In genomic region chr19:55951397-55951796, GRCm38 (mm10) we compare ENCODE assay signal across 10 mouse cellular contexts.
DNase-seq lines count a peak whose midpoint lies in the region; ATAC-seq and TF ChIP-seq lines count a peak whose summit lies in the region.
"Had no signal": no experiment of that assay in that cellular context is flagged by ENCODE, and none has a peak within 500 bp of the region (broad histone marks: within the 10 kb centered on the region; RNA-seq: fewer than 3 reads in every experiment).

No protein-coding gene starts in this region.

- no peak overlapping the region for H3K9ac ChIP-seq in forebrain, postnatal 0 days
- H3K9ac ChIP-seq in forebrain, embryonic 12.5 days = no peak overlapping the region

- H3K4me3 ChIP-seq in forebrain, postnatal 0 days (ENCODE audit: low read depth, low read length) = no peak overlapping the region
- no peak overlapping the region for H3K4me3 ChIP-seq in forebrain, embryonic 12.5 days (replicated peaks)
- H3K4me3 ChIP-seq: myocyte had no signal

- DNase-seq in forebrain, postnatal 0 days = peak; percentile 31
- peak; percentile 34 for DNase-seq in ovary, postnatal 36 days (ENCODE audit: low spot score)
- no peak for DNase-seq in ovary, postnatal 14 days (ENCODE audit: low spot score)
- DNase-seq in heart, adult 8-10 months (ENCODE audit: low spot score) = peak; percentile 58
- peak; percentile 30 to 86 for DNase-seq in lung, postnatal 4 days
- no peak for DNase-seq in right cerebral cortex, postnatal 25 days
- no peak for DNase-seq in embryo, embryonic 11 days
- DNase-seq: thymus, postnatal 4 days had no signal

- H3K4me2 ChIP-seq in forebrain, postnatal 0 days (ENCODE audit: low read depth) = no peak overlapping the region
- no peak overlapping the region for H3K4me2 ChIP-seq in forebrain, embryonic 12.5 days

- no peaks in the 10 kb centered on the region for H3K4me1 ChIP-seq in forebrain, postnatal 0 days (ENCODE audit: insufficient read depth)
- H3K4me1 ChIP-seq in forebrain, embryonic 12.5 days = peaks cover 22% of the 10 kb centered on the region

- no peak for TF ChIP-seq CTCF in forebrain, postnatal 0 days (IDR thresholded peaks at IDR 0.05; ENCODE audit: low read depth)

- ATAC-seq in forebrain, postnatal 0 days = no peak
- no peak for ATAC-seq in forebrain, embryonic 12.5 days (ENCODE audit: low FRiP score)

- H3K36me3 ChIP-seq in forebrain, postnatal 0 days (ENCODE audit: insufficient read depth) = no peaks in the 10 kb centered on the region
- H3K36me3 ChIP-seq in forebrain, embryonic 12.5 days (replicated peaks) = no peaks in the 10 kb centered on the region

- no peaks in the 10 kb centered on the region for H3K9me3 ChIP-seq in forebrain, postnatal 0 days (ENCODE audit: low read length)
- H3K9me3 ChIP-seq in forebrain, embryonic 12.5 days = no peaks in the 10 kb centered on the region

- no peaks in the 10 kb centered on the region for H3K27me3 ChIP-seq in forebrain, postnatal 0 days (ENCODE audit: insufficient read depth, low read length)
- peaks cover 9% of the 10 kb centered on the region for H3K27me3 ChIP-seq in forebrain, embryonic 12.5 days

- no peak overlapping the region for H3K27ac ChIP-seq in forebrain, postnatal 0 days (ENCODE audit: low read depth, low read length)
- no peak overlapping the region for H3K27ac ChIP-seq in forebrain, embryonic 12.5 days

- WGBS in forebrain, postnatal 0 days = 45% methylated on average over 5 of the region's 5 CpGs
- 89% methylated on average over 5 of the region's 5 CpGs for WGBS in forebrain, embryonic 12.5 days

Comparison
In these comparisons a context has a peak if more than half of its experiments do, and no peak if none do; other contexts are left out.
1. DNase-seq: peak in forebrain, postnatal 0 days (single experiment), ovary, postnatal 36 days (single experiment), heart, adult 8-10 months (single experiment) and lung, postnatal 4 days (2 of 2); none in ovary, postnatal 14 days (single experiment), right cerebral cortex, postnatal 25 days (single experiment) and embryo, embryonic 11 days (single experiment).